Mouse (Mus musculus) megakaryocyte, embryonic 14.5 days (primary cell): Measurements from ENCODE around the gene Slc25a38.

Experiments used
- FLI1 ChIP-seq: IDR thresholded peaks from 2 replicates; pipeline ENCODE4 v1.6.1; 2012; ENCODE audit warnings: low read length, inconsistent platforms, mixed read lengths
- GATA1 ChIP-seq: IDR thresholded peaks from 3 replicates; pipeline ENCODE4 v1.6.1; 2012; ENCODE audit warnings: mixed read lengths, low read length, inconsistent platforms, borderline replicate concordance

DNA sequence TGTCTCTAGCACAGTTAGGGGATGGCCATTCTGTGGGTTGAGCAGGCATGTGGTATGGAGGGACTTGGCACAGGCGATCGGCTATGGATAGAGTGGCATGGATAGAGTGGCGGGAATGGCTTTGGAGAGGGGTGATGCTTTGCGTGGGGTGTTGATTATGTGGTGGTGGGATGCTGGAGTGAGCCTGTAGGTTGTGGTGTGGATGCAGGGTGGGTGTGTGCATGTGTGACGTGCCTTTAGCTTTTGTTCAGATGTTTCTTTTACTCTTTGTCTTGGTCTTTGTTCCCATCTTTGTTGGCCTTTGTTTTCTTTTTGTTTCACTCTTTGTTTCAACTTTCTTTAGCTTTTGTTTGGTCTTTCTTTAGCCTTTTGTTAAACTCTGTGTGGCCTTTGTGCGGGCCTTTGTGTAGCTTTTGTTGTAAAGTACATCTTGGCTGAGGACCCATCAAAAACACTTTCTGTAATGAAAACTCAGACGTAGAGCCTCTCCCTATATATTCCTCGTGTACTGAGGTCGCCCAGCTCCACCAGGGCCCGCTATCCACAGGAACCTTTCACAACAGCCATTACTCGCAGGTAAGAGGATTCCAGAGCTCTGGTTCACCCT is 39.2 kb downstream of the Slc25a38 start, which contains the start of gene Mobp:
- TF ChIP-seq GATA1 (no peak), FLI1 (no peak)
